Mouse (Mus musculus): ENCODE results near the gene Tmem138. TPM values are rescaled to one million over a fixed set of nuclear protein-coding genes. Genes with fewer than 3 reads are reported as not detected.

Tmem138 gene
- polyA plus RNA-seq, 1 experiment from 2014 or later = 39.7 TPM

GRCm38 (mm10) chr19:10591659-10592377, 14.7 kb upstream of the Tmem138 start:
- no peak for ATAC-seq (ENCODE audit: low FRiP score, low read depth)
- Histone ChIP-seq H3K4me3 (no peak overlapping the region), H3K9ac (no peak overlapping the region), H3K4me2 (replicated peaks) (no peak overlapping the region), H3K9me3 (no peaks in the 10 kb centered on the region), H3K4me1 (peaks cover 7% of the 10 kb centered on the region; the same call in 1 of the 2 replicates), H3K27ac (no peak overlapping the region), H3K36me3 (peaks cover 73% of the 10 kb centered on the region), H3K27me3 (no peaks in the 10 kb centered on the region)
- WGBS = 93% methylated on average over 6 of the region's 6 CpGs

- Histone ChIP-seq H3K9ac (no peak overlapping the region), H3K27me3 (no peaks in the 10 kb centered on the region), H3K36me3 (peaks cover 59% of the 10 kb centered on the region), H3K4me2 (replicated peaks) (no peak overlapping the region), H3K4me3 (no peak overlapping the region), H3K9me3 (no peaks in the 10 kb centered on the region), H3K4me1 (peaks cover 7% of the 10 kb centered on the region; the same call in 1 of the 2 replicates), H3K27ac (no peak overlapping the region)
- 73% methylated on average over 3 of the region's 3 CpGs for WGBS
- ATAC-seq (ENCODE audit: low FRiP score, low read depth) = no peak
Measured at GRCm38 (mm10) chr19:10590301-10590700, 13.1 kb upstream of the Tmem138 start.

GRCm38 (mm10) chr19:10589127-10589857, 12.1 kb upstream of the Tmem138 start:
- Histone ChIP-seq H3K27ac (no peak overlapping the region), H3K4me3 (no peak overlapping the region), H3K9me3 (no peaks in the 10 kb centered on the region), H3K27me3 (no peaks in the 10 kb centered on the region), H3K4me1 (peaks cover 7% of the 10 kb centered on the region; the same call in 1 of the 2 replicates), H3K36me3 (peaks cover 49% of the 10 kb centered on the region), H3K9ac (no peak overlapping the region), H3K4me2 (replicated peaks) (no peak overlapping the region)
- ATAC-seq (ENCODE audit: low FRiP score, low read depth) = no peak
- WGBS = 59% methylated on average over 5 of the region's 5 CpGs

- Histone ChIP-seq H3K4me1 (peaks cover 7% of the 10 kb centered on the region; the same call in 1 of the 2 replicates), H3K4me3 (no peak overlapping the region), H3K9ac (no peak overlapping the region), H3K36me3 (peaks cover 36% of the 10 kb centered on the region), H3K27ac (no peak overlapping the region), H3K27me3 (no peaks in the 10 kb centered on the region), H3K4me2 (replicated peaks) (no peak overlapping the region), H3K9me3 (no peaks in the 10 kb centered on the region)
- ATAC-seq (ENCODE audit: low FRiP score, low read depth) = no peak
- WGBS = 83% methylated on average over 8 of the region's 8 CpGs
Measured at GRCm38 (mm10) chr19:10587231-10587630, 10.1 kb upstream of the Tmem138 start.

- H3K9me3 ChIP-seq = no peaks in the 10 kb centered on the region
- no peak overlapping the region for H3K4me2 ChIP-seq (replicated peaks)
- ATAC-seq (ENCODE audit: low FRiP score, low read depth) = no peak
- no peak overlapping the region for H3K4me3 ChIP-seq
- H3K9ac ChIP-seq = no peak overlapping the region
- H3K36me3 ChIP-seq = peaks cover 35% of the 10 kb centered on the region
- no peaks in the 10 kb centered on the region for H3K27me3 ChIP-seq
- peaks cover 7% of the 10 kb centered on the region; the same call in 1 of the 2 replicates for H3K4me1 ChIP-seq
- no peak overlapping the region for H3K27ac ChIP-seq
- WGBS = 82% methylated on average over 8 of the region's 8 CpGs
Measured at GRCm38 (mm10) chr19:10585112-10585511, 8.0 kb upstream of the Tmem138 start.

- H3K9me3 ChIP-seq = no peaks in the 10 kb centered on the region
- no peak overlapping the region for H3K9ac ChIP-seq
- H3K27ac ChIP-seq = no peak overlapping the region
- no peaks in the 10 kb centered on the region for H3K27me3 ChIP-seq
- peaks cover 25% of the 10 kb centered on the region for H3K36me3 ChIP-seq
- ATAC-seq (ENCODE audit: low FRiP score, low read depth) = no peak
- 58% methylated on average over 7 of the region's 7 CpGs for WGBS
- H3K4me1 ChIP-seq = peaks cover 1% of the 10 kb centered on the region; the same call in 1 of the 2 replicates
- no peak overlapping the region for H3K4me3 ChIP-seq
- no peak overlapping the region for H3K4me2 ChIP-seq (replicated peaks)
Measured at GRCm38 (mm10) chr19:10583550-10584146, 6.5 kb upstream of the Tmem138 start.

GRCm38 (mm10) chr19:10581984-10582383, 4.8 kb upstream of the Tmem138 start:
- ATAC-seq (ENCODE audit: low FRiP score, low read depth) = no peak
- no peak overlapping the region for H3K27ac ChIP-seq
- H3K4me3 ChIP-seq = no peak overlapping the region
- H3K4me1 ChIP-seq = peaks cover 11% of the 10 kb centered on the region
- no peak overlapping the region for H3K9ac ChIP-seq
- H3K27me3 ChIP-seq = no peaks in the 10 kb centered on the region
- H3K36me3 ChIP-seq = peaks cover 16% of the 10 kb centered on the region
- WGBS = 81% methylated on average over 6 of the region's 6 CpGs
- H3K9me3 ChIP-seq = no peaks in the 10 kb centered on the region
- no peak overlapping the region for H3K4me2 ChIP-seq (replicated peaks)

GRCm38 (mm10) chr19:10580761-10581160, 3.6 kb upstream of the Tmem138 start:
- no peak overlapping the region for H3K4me3 ChIP-seq
- H3K4me2 ChIP-seq (replicated peaks) = no peak overlapping the region
- H3K27me3 ChIP-seq = no peaks in the 10 kb centered on the region
- no peaks in the 10 kb centered on the region for H3K9me3 ChIP-seq
- peaks cover 16% of the 10 kb centered on the region for H3K36me3 ChIP-seq
- 87% methylated on average over 3 of the region's 3 CpGs for WGBS
- ATAC-seq (ENCODE audit: low FRiP score, low read depth) = no peak
- H3K27ac ChIP-seq = no peak overlapping the region
- peaks cover 18% of the 10 kb centered on the region for H3K4me1 ChIP-seq
- no peak overlapping the region for H3K9ac ChIP-seq

GRCm38 (mm10) chr19:10580102-10580501, 2.9 kb upstream of the Tmem138 start:
- H3K4me2 ChIP-seq (replicated peaks) = no peak overlapping the region
- ATAC-seq (ENCODE audit: low FRiP score, low read depth) = no peak
- WGBS = 79% methylated on average over 3 of the region's 3 CpGs
- peaks cover 19% of the 10 kb centered on the region for H3K4me1 ChIP-seq
- H3K27ac ChIP-seq = no peak overlapping the region
- H3K9me3 ChIP-seq = no peaks in the 10 kb centered on the region
- H3K4me3 ChIP-seq = no peak overlapping the region
- peaks cover 18% of the 10 kb centered on the region for H3K36me3 ChIP-seq
- H3K9ac ChIP-seq = no peak overlapping the region
- H3K27me3 ChIP-seq = no peaks in the 10 kb centered on the region

GRCm38 (mm10) chr19:10569627-10570026, 7.5 kb downstream of the Tmem138 start:
- H3K27me3 ChIP-seq = no peaks in the 10 kb centered on the region
- no peak overlapping the region for H3K27ac ChIP-seq
- WGBS = 91% methylated on average over 6 of the region's 6 CpGs
- no peak overlapping the region for H3K4me3 ChIP-seq
- H3K9me3 ChIP-seq = no peaks in the 10 kb centered on the region
- H3K9ac ChIP-seq = no peak overlapping the region
- no peak overlapping the region for H3K4me2 ChIP-seq (replicated peaks)
- no peaks in the 10 kb centered on the region for H3K4me1 ChIP-seq
- no peak for ATAC-seq (ENCODE audit: low FRiP score, low read depth)
- H3K36me3 ChIP-seq = peaks cover 57% of the 10 kb centered on the region

- WGBS = 84% methylated on average over 4 of the region's 4 CpGs
- Histone ChIP-seq H3K4me2 (replicated peaks) (no peak overlapping the region), H3K4me1 (no peaks in the 10 kb centered on the region), H3K27ac (no peak overlapping the region), H3K4me3 (no peak overlapping the region), H3K9ac (no peak overlapping the region), H3K27me3 (no peaks in the 10 kb centered on the region), H3K36me3 (peaks cover 16% of the 10 kb centered on the region), H3K9me3 (no peaks in the 10 kb centered on the region)
- no peak for ATAC-seq (ENCODE audit: low FRiP score, low read depth)
Measured at GRCm38 (mm10) chr19:10565217-10565616, 11.9 kb downstream of the Tmem138 start.

GRCm38 (mm10) chr19:10564278-10564677, 12.9 kb downstream of the Tmem138 start:
- Histone ChIP-seq H3K4me2 (replicated peaks) (no peak overlapping the region), H3K4me1 (no peaks in the 10 kb centered on the region), H3K9ac (no peak overlapping the region), H3K4me3 (no peak overlapping the region), H3K9me3 (no peaks in the 10 kb centered on the region), H3K27me3 (no peaks in the 10 kb centered on the region), H3K27ac (no peak overlapping the region), H3K36me3 (peaks cover 7% of the 10 kb centered on the region)
- 82% methylated on average over 6 of the region's 6 CpGs for WGBS
- ATAC-seq (ENCODE audit: low FRiP score, low read depth) = no peak
